Mouse (Mus musculus): ENCODE results near the gene Chmp2b.

The Chmp2b gene

GRCm38 (mm10) chr16:65561963-65562863 is at the start of gene Chmp2b:
Gene Chmp2b (minus strand): TSS chr16:65562726.
- peak; percentile 62 for DNase-seq (ENCODE audit: low spot score)

GRCm38 (mm10) chr16:65611678-65612077 is 49.2 kb upstream of the Chmp2b start:
- no peak for DNase-seq (ENCODE audit: low spot score)

GRCm38 (mm10) chr16:65600798-65601197 is 38.3 kb upstream of the Chmp2b start:
- DNase-seq (ENCODE audit: low spot score): no peak

DNA sequence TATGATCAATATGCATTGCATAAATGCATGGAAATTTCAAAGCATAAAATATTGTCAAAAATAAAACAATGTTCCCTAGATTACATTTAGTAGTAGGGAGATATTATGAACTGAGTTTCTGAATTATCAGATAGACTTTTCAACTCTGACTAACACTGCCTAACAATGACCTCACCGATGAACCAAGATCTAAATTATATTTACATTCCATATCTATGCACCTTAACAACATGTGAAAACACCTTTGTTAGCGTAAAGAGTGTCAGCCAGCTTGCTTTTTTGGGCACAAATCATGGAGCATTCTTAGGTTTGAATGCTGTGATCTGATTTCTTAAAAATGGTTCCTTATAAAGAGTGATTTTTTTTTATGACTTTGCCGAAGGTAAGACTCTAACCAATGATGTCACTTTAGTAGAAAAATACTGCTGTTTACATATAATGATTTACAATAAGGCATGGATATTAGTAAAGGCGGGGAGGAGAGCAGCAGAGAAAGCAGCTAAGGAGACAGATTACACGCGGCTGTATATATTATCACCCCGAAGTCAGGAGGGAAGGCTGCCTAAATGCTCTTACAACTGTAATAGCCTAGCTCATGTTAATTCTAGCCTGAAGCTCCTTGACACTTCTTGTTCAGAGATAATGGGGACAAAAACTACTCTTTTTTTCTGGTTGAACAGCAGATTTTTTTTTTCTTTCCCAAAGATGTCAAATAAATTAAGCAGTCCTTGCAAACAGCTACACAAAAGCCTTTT is 23.8 kb upstream of the Chmp2b start:
- no peak for DNase-seq (ENCODE audit: low spot score)

GRCm38 (mm10) chr16:65585699-65586098 is 23.2 kb upstream of the Chmp2b start:
- DNase-seq (ENCODE audit: low spot score): no peak

- no peak for DNase-seq (ENCODE audit: low spot score)
These were observed 14.9 kb upstream of the Chmp2b start for GRCm38 (mm10) chr16:65577298-65578029.

DNA sequence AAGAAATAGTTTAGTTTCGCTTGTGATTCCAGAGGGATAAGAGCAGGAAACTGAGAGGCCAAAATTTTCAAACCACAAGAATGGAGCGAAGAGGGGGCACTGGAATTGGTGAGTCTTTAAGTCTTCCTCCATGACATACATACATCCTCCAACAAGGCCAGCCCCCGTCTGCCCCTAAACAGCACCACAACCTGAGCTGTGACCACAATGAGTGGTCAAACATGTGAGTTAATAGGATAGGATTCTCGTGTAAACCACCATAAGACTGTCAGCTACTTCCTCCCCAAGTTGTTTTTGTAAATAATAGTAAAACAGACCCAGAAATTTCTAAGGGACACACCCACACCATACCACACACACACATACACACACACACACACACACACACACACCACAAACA is 6.3 kb upstream of the Chmp2b start:
- no peak for DNase-seq (ENCODE audit: low spot score)

GRCm38 (mm10) chr16:65564951-65565350 is 2.4 kb upstream of the Chmp2b start:
- DNase-seq (ENCODE audit: low spot score): no peak

DNA sequence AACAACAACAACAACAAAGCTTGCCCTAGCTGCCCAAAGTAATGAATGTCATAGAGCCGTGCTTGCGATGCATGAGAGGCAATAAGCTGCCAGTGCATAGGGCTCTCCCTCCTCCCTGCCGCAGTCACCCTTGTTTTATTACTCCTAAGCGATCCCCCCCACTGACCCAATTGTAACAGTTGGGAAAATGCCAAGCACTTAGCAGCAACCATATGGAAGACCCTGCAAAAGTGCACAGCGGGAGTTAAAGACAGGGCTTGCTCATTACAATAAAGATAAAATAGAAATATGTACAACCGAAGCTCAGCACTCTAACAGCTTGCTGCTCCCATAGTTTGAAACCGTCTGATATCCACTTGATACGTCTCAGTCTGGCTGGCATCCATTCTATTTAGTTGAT is 1.8 kb upstream of the Chmp2b start:
- no peak for DNase-seq (ENCODE audit: low spot score)

GRCm38 (mm10) chr16:65562864-65563206 is 309 bp upstream of the Chmp2b start:
- no peak for DNase-seq (ENCODE audit: low spot score)

DNA sequence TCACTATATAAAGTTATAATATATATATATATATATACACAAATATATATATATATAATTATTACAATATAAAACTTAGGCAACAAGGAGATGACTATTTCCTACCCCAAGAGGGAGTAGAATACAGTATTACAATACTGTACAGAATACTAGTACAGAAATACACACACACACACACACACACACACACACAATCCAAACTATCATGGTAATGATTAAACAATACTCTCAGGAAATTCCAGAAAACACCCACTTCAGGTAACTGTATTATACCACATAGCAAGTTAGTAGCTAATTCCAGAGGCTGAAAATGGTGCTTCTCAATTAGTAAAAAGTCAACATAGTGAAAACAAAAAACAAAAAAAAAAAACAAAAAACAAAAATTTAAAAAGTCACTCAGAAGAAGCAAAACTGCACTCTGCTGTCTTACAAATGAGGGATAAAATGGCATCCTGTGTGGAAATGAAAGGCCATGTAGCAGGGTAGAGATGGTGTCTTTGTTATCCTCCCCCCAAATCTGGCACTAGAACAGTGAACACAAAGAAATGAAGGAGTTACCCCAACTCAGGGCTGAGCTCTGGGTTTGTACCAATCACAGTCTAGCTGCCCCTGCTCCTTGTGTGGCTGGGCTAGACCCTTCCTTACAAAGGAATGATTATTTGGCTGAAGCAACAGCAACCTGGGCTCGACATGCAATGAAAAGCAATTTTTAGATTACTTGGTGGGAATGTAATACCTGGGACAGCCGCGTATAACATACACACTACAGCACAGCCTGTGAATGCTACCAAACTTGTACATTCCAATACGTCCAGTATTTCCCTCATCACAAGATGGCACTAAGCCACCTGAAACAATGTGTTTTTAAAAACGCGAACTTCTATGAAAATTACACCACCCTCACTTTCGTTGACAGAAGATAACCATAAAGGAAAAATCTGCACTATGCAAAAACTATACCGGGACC is 1.2 kb downstream of the Chmp2b start:
- no peak for DNase-seq (ENCODE audit: low spot score)

GRCm38 (mm10) chr16:65559591-65559990 is 2.9 kb downstream of the Chmp2b start:
- no peak for DNase-seq (ENCODE audit: low spot score)

DNA sequence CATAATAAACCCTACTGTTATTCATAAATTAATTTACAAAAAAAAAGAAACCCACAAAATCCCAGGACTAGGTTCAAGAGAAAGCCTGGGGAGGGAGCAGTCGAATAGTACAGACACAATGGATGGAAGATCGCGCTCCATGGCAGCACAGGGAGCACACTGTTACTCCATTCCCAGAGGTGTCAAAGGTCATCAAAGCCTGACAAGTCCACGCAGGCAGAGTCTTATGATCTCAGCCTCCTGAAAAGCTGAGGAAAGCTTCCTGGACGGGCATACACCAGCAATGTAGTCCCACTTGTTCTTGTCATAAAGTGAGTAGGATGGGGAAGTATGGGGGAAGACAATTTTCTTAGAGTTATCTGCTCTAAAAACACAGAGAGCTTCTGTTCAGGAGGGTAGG is 5.2 kb downstream of the Chmp2b start:
- DNase-seq (ENCODE audit: low spot score): no peak

GRCm38 (mm10) chr16:65554267-65554666 is 8.3 kb downstream of the Chmp2b start:
- no peak for DNase-seq (ENCODE audit: low spot score)

GRCm38 (mm10) chr16:65550814-65551213 is 11.7 kb downstream of the Chmp2b start:
- no peak for DNase-seq (ENCODE audit: low spot score)

- DNase-seq (ENCODE audit: low spot score): no peak
These were observed 13.6 kb downstream of the Chmp2b start for GRCm38 (mm10) chr16:65548960-65549359.

DNA sequence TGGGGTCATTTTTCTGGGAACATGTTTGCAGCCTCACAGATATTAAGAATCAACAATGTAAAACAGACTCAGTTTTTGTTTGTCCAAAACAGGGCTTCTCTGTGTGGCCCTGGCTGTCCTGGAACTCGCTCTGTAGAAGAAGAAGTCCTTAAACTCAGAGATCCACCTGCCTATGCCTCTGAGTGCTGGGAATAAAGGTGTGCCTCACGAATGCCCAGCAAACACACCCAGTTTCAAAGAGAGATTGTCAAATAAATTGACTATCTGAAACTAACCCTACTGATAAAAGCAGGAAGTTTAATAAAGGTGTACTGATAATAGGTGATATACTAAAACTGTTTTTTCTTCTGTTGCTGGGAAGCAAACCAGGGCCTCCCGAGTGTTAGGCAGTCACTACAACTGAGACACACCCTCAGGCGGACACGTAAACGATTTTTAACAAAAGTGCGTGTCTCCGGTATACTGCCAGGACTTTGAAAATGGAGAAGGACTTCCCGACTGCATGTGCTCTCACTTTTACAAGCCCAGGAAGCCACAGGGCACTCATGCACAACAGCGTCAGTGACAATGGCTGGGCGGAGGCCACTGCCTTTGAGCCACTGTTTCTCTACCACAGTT is 18.7 kb downstream of the Chmp2b start:
- DNase-seq (ENCODE audit: low spot score): no peak

DNA sequence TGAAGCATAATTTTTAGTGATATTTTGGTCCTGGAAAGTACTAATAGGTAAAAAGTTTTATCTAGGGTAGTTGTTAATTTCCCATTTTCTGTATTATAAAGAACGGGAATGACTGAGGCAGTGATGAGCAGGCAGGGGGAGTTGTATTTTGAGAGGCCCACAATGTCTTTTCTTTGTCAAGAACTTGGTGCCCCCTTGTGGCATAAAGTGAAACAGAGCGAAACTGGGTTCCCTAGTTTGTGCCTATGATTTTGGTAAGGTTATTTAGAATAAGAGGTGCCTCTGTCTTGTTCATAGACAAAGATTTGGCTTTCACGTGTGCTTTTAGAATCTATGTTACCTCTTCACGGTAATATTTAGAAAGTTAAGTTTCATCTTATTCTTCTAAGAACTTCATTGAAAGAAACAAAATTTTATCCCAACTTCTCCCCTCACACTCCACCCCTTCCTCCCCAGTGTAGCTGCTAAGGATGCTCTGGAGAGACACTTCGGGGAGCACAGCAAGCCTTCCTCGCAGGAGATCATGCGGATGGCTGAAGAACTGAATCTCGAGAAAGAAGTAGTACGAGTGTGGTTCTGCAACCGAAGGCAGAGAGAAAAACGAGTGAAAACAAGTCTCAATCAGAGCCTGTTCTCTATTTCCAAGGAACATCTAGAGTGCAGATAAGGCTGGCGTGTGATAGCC is 29.1 kb downstream of the Chmp2b start:
- DNase-seq (ENCODE audit: low spot score): no peak

DNA sequence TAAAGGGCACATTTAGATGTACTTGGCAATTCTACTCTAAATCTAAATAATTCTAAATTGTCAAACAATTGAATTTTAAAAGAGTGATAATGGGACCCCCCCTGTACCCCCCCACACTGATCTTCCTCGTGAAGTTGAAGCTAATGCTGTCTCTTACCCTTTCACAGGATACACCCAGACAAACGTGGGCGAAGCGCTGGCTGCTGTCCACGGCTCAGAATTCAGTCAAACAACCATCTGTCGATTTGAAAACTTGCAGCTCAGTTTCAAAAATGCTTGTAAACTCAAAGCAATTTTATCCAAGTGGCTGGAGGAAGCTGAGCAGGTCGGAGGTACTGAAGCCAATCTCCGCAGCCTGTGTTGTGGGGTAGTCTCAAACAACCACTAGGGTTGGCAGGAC is 30.9 kb downstream of the Chmp2b start:
- no peak for DNase-seq (ENCODE audit: low spot score)

DNA sequence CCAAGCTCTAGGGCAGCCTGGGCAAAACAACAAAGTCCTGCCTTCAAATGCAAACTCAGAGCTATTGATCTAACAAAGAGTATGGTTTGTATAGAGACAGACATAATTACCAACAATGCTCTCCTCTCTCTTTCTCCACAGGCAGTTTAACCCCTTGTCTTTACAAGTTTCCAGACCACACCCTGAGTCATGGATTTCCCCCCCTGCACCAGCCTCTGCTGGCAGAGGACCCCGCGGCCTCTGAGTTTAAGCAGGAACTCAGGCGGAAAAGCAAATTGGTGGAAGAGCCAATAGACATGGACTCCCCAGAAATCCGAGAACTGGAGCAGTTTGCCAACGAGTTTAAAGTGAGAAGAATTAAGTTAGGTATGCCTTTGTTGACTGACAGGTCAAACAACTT is 32.9 kb downstream of the Chmp2b start:
- no peak for DNase-seq (ENCODE audit: low spot score)
